Mouse (Mus musculus) megakaryocyte, embryonic 14.5 days (primary cell): ENCODE measurements around the gene Tmppe. TPM values are rescaled to one million over a fixed set of nuclear protein-coding genes. Genes with fewer than 3 reads are reported as not detected.

Experiments used
- H3K27me3 ChIP-seq: replicated peaks from 2 replicates; pipeline ENCODE3; 2012; ENCODE audit warnings: inconsistent platforms
- H3K36me3 ChIP-seq: replicated peaks from 2 replicates; pipeline ENCODE3; 2012; ENCODE audit warnings: low read length, inconsistent platforms, mixed read lengths
- H3K4me1 ChIP-seq: 2 replicates; pipeline ENCODE4 v1.6.1; 2012; ENCODE audit warnings: inconsistent platforms
- H3K4me3 ChIP-seq: replicated peaks from 2 replicates; pipeline ENCODE3; 2012; ENCODE audit warnings: moderate library complexity, mild to moderate bottlenecking, inconsistent platforms
- H3K9me3 ChIP-seq: 2 replicates; pipeline ENCODE4 v1.6.1; 2012; ENCODE audit warnings: inconsistent platforms
- FLI1 ChIP-seq: IDR thresholded peaks from 2 replicates; pipeline ENCODE4 v1.6.1; 2012; ENCODE audit warnings: low read length, inconsistent platforms, mixed read lengths
- GATA1 ChIP-seq: IDR thresholded peaks from 3 replicates; pipeline ENCODE4 v1.6.1; 2012; ENCODE audit warnings: mixed read lengths, low read length, inconsistent platforms, borderline replicate concordance
- polyA plus RNA-seq: library from polyadenylated mRNA; stranded (reverse); fragments of >175 nt; gene quantifications from 2 replicates; pipeline ENCODE4 v1.2.3, GENCODE M21; 2012; ENCODE audit warnings: low replicate concordance; ENCODE audit not compliant: insufficient read depth

Tmppe gene
- polyA plus RNA-seq, 1 experiment: 1.2 TPM

DNA sequence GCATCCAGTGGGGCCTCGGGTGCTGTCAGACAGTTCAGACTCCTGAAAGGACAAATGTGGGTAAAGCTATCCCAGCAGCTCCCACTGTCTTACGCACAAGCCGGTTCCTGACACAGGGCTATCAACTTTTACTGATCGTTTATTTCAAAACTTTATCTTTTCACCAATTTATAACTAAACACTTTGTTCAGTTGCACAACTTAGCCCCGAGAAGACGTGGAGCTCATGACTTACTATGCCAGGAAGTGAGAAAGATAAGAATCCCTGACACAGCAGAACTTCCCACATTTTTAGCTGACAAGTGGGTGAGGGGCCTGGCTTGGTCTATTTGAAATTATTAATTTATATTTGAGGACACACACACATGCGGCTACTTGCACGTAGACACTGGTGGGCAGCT lies 6.2 kb upstream of the Tmppe start:
- Histone ChIP-seq H3K36me3 (no peaks in the 10 kb centered on the region), H3K4me3 (peak overlapping the region; percentile 38), H3K9me3 (no peaks in the 10 kb centered on the region), H3K27me3 (no peaks in the 10 kb centered on the region), H3K4me1 (peaks cover 35% of the 10 kb centered on the region)
- TF ChIP-seq FLI1 (no peak), GATA1 (no peak)

DNA sequence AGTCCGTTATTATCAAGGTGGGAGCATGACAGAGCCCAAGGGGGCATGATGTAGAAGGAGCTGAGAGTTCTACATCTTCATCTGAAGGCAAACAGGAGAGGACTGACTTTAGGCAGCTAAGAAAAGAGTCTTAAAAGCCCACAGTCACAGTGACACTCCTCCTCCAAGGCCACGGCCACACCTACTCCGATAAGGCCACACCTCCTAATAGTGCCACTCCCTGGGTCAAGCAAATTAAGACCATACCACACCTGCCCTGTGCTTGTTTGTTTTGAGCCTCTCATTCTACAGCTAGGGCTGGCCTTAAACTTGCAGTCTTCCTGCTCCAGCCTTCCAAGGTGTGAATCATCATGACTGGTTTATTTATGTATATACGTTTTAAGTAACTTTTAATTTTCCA lies 5.6 kb upstream of the Tmppe start:
- Histone ChIP-seq H3K9me3 (no peaks in the 10 kb centered on the region), H3K4me3 (peak overlapping the region; percentile 14), H3K36me3 (no peaks in the 10 kb centered on the region), H3K27me3 (no peaks in the 10 kb centered on the region), H3K4me1 (peaks cover 31% of the 10 kb centered on the region)
- TF ChIP-seq FLI1 (no peak), GATA1 (no peak)

DNA sequence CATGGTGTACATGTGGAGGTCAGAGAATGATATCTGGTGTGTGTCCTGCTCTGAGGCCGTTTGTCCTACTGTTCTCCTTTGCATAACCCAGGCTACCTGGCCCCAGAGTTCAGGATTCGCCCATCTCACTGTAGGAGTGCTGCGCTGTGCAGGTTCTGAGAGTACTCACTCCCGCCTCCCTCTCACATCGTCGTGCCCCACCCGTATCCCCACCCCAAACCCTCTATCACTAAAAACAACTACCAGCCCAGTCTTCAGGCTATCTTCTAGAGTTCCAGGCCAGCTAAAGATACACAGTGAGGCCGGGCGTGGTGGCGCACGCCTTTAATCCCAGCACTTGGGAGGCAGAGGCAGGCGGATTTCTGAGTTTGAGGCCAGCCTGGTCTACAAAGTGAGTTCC lies 1.2 kb upstream of the Tmppe start:
- no peak for TF ChIP-seq FLI1
- TF ChIP-seq GATA1: no peak
- peaks cover 25% of the 10 kb centered on the region for H3K4me1 ChIP-seq

DNA sequence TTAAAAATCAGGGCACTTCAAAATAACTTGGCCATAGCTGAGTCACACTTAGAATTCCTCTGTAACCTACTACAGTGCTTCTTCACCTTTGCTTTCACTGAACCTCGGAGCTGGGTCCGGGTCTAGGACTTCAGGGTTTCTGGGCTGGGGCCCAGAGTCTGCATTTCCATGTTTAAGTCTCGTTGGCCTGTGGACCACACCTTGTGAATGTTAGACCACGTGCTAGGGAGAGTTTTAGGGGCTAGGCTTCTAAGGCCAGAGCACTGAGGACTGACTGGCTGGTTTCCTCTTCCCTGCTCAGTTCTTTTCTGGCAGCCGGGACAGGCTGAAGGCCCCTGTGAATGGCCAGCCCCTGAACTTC lies 337 bp upstream of the Tmppe start:
- Histone ChIP-seq H3K27me3 (no peaks in the 10 kb centered on the region), H3K4me3 (peak overlapping the region; percentile 99), H3K9me3 (peaks cover 21% of the 10 kb centered on the region), H3K4me1 (peaks cover 16% of the 10 kb centered on the region), H3K36me3 (peaks cover 26% of the 10 kb centered on the region)
- TF ChIP-seq GATA1 (no peak), FLI1 (no peak)

More for the DNA sequence above, 1.2 kb upstream of the Tmppe start:
- H3K4me3 ChIP-seq: no peak overlapping the region
- peaks cover 17% of the 10 kb centered on the region for H3K36me3 ChIP-seq
- H3K9me3 ChIP-seq: peaks cover 12% of the 10 kb centered on the region
- no peaks in the 10 kb centered on the region for H3K27me3 ChIP-seq

DNA sequence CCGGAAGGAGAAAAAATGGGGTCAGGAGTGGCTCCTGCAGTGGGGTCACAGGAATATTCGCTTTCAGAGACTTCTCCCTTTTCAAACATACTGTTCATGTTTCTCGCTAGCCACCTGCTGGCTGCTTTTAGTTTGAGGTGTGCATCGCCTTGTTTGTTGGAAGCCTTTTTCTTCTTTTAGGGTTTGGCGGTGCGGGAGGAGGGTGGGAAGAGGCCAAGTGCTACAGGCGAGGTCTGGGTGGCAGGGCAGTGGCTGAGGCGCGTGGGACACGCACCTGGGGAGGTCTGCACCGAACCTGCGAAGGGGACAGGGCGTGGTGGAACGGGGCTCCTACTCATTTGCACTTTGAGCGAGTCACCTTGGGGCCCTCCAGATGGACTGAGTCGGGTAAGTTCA lies 778 bp downstream of the Tmppe start:
- peaks cover 37% of the 10 kb centered on the region for H3K36me3 ChIP-seq
- TF ChIP-seq GATA1 (no peak), FLI1 (no peak)
- H3K27me3 ChIP-seq: no peaks in the 10 kb centered on the region
- H3K4me1 ChIP-seq: peaks cover 15% of the 10 kb centered on the region
- H3K4me3 ChIP-seq: peak overlapping the region; percentile 99
- H3K9me3 ChIP-seq: peaks cover 32% of the 10 kb centered on the region

DNA sequence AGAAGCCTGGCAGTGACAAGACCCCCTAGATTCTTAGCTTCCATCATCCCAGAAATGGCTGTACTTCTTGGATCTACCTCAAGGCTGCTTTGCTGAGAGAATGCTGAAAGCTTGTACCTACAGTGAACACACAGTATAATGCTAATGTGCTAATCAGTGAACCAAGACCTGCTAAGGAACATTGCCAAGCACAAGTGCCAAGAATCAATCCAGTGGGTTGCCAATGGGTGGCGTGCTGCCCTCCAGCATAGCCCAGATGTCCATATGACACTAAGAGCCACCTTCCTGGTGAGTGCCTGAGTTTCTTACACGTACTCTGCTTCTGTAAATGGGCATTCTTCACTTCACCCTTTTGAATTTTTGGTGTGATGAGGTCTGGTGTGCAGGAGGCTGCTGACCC lies 6.8 kb downstream of the Tmppe start:
- H3K27me3 ChIP-seq: no peaks in the 10 kb centered on the region
- H3K4me3 ChIP-seq: no peak overlapping the region
- H3K9me3 ChIP-seq: peaks cover 86% of the 10 kb centered on the region
- TF ChIP-seq FLI1 (no peak), GATA1 (no peak)
- H3K36me3 ChIP-seq: peaks cover 94% of the 10 kb centered on the region
- H3K4me1 ChIP-seq: no peaks in the 10 kb centered on the region

DNA sequence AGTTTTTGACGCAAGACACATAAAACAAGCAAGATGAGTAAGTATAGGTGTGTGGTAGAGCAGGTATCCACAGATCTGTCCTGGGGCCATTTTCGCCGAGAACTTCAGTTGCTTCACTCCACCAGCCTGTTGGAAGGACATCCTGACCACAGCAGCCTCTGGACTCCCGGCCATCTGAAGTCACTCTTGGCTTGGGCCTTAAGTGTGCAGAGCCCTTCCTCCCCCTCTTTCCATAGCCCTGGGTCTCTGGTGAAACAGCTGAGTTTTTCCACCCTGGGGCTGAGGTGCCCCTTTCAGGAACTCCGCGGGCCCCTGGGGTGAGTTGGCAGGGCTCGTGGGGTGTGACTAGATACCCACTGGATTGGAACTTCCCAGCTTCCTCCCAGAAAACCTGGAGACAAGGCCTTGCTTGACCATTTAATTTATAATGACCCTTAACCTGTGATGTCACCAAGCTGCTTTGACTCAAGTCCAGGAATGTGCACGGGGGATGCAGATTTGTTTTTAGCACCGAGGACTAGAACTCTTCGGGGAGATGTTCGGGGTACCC lies 9.5 kb downstream of the Tmppe start:
- Histone ChIP-seq H3K36me3 (peaks cover 97% of the 10 kb centered on the region), H3K9me3 (peaks cover 94% of the 10 kb centered on the region), H3K27me3 (no peaks in the 10 kb centered on the region), H3K4me3 (no peak overlapping the region), H3K4me1 (no peaks in the 10 kb centered on the region)
- TF ChIP-seq GATA1 (no peak), FLI1 (no peak)

DNA sequence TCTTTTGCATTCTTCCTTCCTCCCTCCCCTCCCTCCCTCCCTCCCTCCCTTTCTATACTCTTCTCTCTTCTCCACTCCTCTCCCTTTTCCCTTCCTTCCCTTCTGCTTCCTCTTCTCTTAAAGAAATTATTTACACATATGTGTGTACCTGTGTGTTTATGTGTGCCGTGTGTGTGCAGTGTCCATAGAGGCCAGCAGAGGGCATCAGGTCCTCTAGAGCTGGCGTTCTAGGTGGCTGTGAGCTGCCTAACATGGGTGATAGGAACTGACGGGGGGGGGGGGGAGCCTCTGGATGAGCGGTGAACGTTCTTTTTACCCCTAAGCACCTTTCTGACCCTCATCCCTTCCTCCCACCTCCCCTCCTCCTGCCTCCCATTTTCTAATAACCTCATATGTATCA lies 10.4 kb downstream of the Tmppe start:
- Histone ChIP-seq H3K9me3 (peaks cover 93% of the 10 kb centered on the region), H3K4me3 (no peak overlapping the region), H3K4me1 (no peaks in the 10 kb centered on the region), H3K27me3 (no peaks in the 10 kb centered on the region), H3K36me3 (peaks cover 96% of the 10 kb centered on the region)
- TF ChIP-seq FLI1 (no peak), GATA1 (no peak)

DNA sequence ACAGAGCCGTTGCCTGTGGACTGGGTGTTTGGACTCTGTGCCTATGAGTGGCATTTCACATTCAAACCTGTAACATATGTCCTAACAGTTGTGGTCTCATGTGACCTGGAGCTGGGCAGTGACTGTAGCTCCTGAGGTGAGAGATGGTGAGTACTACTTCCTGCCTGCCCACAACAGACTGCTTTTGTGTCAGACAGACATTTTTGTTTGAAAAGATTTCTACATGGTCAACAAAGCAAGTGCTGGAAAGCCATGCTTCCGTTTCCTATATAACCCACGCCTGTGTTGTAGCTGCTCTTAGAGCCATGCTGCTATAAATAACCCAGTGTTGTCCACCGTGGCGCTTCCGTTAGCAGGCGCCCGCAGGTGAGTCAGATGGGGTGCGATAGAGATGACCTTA lies 11.5 kb downstream of the Tmppe start:
- Histone ChIP-seq H3K27me3 (no peaks in the 10 kb centered on the region), H3K4me3 (no peak overlapping the region), H3K36me3 (peaks cover 97% of the 10 kb centered on the region), H3K9me3 (peaks cover 95% of the 10 kb centered on the region), H3K4me1 (no peaks in the 10 kb centered on the region)
- TF ChIP-seq FLI1: no peak
- no peak for TF ChIP-seq GATA1

DNA sequence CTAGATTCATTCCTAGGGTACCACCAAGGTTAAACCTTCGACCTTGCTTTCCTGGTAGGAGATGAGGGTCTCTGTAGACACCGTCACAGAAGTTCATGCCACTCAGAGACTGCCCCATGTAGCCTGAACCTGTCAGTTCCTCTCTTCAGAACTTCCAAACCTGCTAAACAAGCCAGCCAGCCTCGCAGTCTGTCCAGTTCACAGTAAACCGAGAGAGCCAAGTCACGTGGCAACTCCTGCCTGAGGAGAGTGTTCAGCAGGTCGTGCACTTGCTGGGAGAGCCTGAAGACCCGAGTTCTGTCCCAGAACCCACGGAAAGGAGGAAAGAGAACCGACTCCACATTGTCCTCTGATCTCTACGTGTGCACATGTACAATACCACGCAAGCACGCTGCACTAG lies 13.0 kb downstream of the Tmppe start:
- Histone ChIP-seq H3K36me3 (peaks cover 92% of the 10 kb centered on the region), H3K4me3 (peak overlapping the region; percentile 51), H3K9me3 (peaks cover 84% of the 10 kb centered on the region), H3K4me1 (no peaks in the 10 kb centered on the region), H3K27me3 (no peaks in the 10 kb centered on the region)
- TF ChIP-seq FLI1 (no peak), GATA1 (no peak)

DNA sequence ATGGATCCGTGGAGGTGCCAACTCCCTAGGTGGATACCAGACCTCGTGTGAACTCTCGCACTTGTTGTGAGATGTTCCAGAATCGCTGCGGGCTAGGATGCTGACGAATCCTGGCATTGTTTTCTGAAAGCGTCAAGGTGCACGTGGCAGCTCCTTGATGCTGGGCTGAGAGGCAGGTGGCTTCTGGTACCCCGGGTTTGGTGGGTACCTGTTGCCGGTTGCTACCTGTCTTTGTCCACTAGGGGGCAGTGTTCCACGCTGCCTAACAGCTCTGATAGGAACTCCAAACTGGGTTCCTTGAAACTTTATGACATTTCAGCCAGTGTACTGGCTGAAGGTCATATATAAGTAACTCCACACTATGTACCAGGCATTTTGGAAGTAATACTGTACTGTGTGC lies 14.8 kb downstream of the Tmppe start:
- TF ChIP-seq GATA1 (no peak), FLI1 (no peak)
- H3K4me1 ChIP-seq: no peaks in the 10 kb centered on the region
- no peaks in the 10 kb centered on the region for H3K27me3 ChIP-seq
- H3K36me3 ChIP-seq: peaks cover 90% of the 10 kb centered on the region
- peak overlapping the region; percentile 38 for H3K4me3 ChIP-seq
- peaks cover 78% of the 10 kb centered on the region for H3K9me3 ChIP-seq
